Mouse (Mus musculus): ENCODE measurements at regions not wholly inside any gene's neighbourhood (a gene's known extent, or its start where the extent isn't known, plus 50 kb on each side); places are given as distances from the start of the nearest gene placed in this dataset.

DNA sequence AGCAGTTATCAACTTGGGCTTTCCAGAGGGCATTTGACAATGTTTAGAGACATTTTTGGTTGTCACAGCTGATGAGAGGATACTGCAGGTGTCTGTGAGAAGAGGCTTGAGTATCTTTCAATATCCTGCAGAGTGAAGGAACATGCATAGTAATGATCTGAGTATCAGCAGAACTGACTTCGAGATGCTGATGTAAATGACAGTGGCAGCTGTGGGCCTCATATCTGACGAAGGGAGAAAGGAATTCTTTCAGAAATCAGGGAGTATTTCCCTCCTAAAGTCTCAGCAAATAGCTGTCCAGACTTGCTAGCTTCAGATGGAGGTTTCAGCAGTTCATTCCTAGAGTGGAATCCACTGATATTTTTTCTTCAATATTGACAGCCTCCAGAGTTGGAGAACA lies 83.9 kb upstream of the Gmds start:
- Histone ChIP-seq H3K9me3 (no peaks in the 10 kb centered on the region), H3K4me1 (no peaks in the 10 kb centered on the region), H3K4me3 (no peak overlapping the region), H3K27ac (no peak overlapping the region), H3K27me3 (ENCODE audit: insufficient read depth, poor library complexity, severe bottlenecking) (no peaks in the 10 kb centered on the region), H3K36me3 (no peaks in the 10 kb centered on the region)
- no peak for DNase-seq (ENCODE audit: low spot score)
- WGBS, result 56% methylated on average over 2 of the region's 2 CpGs

DNA sequence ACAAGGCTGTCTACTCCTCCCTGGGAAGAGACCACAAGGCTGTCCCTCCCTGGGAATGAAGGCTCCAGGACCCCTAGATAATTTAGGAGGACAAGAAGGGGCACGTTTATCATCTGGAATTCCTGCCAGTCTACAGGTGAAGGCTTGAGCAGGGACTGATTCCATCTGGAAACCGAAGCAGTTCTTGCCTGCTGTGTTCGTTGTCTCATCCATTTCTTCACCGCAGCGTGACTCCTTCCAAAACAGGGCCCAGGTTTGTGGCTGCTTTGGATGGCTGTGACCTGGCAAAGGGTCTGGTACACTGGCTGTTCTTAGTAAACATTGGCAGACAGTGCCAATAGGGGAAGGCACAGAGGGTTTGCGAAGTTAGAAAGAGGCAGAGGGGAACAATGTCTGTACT lies 80.8 kb upstream of the Gmds start:
- Histone ChIP-seq H3K4me3 (no peak overlapping the region), H3K4me1 (no peaks in the 10 kb centered on the region), H3K27me3 (ENCODE audit: insufficient read depth, poor library complexity, severe bottlenecking) (no peaks in the 10 kb centered on the region), H3K36me3 (no peaks in the 10 kb centered on the region), H3K27ac (no peak overlapping the region), H3K9me3 (no peaks in the 10 kb centered on the region)
- no peak for DNase-seq (ENCODE audit: low spot score)
- WGBS, result 72% methylated on average over 6 of the region's 6 CpGs

DNA sequence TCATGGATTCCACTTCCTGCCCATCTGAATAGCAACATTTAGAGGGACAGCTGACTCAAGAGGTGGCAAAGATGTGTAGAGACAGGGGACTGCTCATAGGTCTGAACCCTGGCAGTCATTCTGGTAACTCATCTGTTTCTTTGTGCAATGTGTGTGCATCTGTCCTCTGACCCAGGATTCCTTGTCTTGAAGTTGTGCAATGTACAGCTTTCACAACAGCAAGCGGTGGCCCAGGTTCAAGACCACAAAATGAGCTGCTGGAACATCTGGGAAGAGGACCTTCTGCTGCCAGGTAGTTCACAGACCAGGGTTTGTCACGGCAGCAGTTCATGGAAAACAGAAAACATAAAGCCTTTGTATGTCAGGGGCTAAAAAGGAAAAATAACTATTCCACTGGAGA lies 80.1 kb upstream of the Gmds start:
- no peak overlapping the region for H3K4me3 ChIP-seq
- H3K27ac ChIP-seq, result no peak overlapping the region
- H3K4me1 ChIP-seq, result no peaks in the 10 kb centered on the region
- H3K36me3 ChIP-seq, result no peaks in the 10 kb centered on the region
- H3K9me3 ChIP-seq, result no peaks in the 10 kb centered on the region
- no peaks in the 10 kb centered on the region for H3K27me3 ChIP-seq (ENCODE audit: insufficient read depth, poor library complexity, severe bottlenecking)
- no peak for DNase-seq (ENCODE audit: low spot score)
- WGBS, result 88% methylated on average over 2 of the region's 2 CpGs

DNA sequence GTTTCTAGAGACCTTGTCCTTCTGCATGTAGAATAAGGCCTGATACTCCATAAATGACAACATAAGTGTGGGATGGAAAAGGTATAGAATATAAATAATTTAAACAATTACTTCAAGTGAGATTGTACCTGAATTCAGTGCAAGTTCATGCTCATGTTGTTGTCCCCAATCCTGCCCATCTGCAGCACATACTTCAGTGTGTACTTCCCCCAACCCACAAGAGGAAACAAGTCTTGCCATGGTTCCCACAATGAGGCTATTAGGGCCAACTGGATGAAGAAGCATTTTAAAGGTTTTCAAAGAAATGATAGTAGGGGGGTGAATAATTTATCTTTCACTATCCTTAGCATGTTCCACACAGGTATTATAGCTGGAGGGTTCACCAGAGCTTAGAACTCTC lies 79.4 kb upstream of the Gmds start:
- DNase-seq (ENCODE audit: low spot score), result no peak
- no peaks in the 10 kb centered on the region for H3K27me3 ChIP-seq (ENCODE audit: insufficient read depth, poor library complexity, severe bottlenecking)
- H3K36me3 ChIP-seq, result no peaks in the 10 kb centered on the region
- H3K9me3 ChIP-seq, result no peaks in the 10 kb centered on the region
- H3K27ac ChIP-seq, result no peak overlapping the region
- no peaks in the 10 kb centered on the region for H3K4me1 ChIP-seq
- no peak overlapping the region for H3K4me3 ChIP-seq

DNA sequence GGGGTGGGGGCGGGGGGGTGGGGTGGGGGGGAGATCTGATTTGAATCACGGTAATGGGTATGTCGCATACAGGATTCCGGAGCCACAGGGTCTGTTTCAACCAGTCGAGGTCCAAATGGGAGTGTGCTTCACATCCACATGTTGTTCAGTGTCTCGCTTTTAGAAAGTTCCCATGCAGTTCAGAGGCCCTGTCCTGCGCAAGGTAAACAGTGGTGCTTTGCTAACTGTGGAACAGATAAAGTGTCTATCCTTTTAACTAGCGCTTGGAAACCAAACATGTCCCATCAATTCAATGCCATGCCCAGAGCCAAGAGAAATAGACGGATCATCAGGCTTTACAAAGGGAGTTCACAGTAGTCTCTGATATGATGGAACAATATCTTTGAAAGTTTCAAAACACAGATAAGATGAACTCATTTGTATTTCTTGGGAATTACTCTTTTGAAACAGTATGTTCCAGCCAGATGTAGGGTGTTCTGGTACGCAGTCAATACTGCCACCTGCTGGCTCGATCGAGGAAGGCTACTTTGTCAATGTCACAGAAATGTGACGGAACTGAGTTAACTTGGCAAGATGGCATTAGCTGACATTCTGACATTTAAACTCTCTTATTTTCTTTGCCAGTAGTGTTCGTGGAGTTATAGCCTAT lies 72.9 kb upstream of the Gmds start:
- no peaks in the 10 kb centered on the region for H3K9me3 ChIP-seq
- DNase-seq (ENCODE audit: low spot score), result no peak
- no peaks in the 10 kb centered on the region; the same call in 1 of the 2 replicates for H3K4me1 ChIP-seq
- no peaks in the 10 kb centered on the region for H3K36me3 ChIP-seq
- H3K27ac ChIP-seq, result no peak overlapping the region
- H3K27me3 ChIP-seq (ENCODE audit: insufficient read depth, poor library complexity, severe bottlenecking), result no peaks in the 10 kb centered on the region
- H3K4me3 ChIP-seq, result no peak overlapping the region
- 37% methylated on average over 14 of the region's 14 CpGs for WGBS

DNA sequence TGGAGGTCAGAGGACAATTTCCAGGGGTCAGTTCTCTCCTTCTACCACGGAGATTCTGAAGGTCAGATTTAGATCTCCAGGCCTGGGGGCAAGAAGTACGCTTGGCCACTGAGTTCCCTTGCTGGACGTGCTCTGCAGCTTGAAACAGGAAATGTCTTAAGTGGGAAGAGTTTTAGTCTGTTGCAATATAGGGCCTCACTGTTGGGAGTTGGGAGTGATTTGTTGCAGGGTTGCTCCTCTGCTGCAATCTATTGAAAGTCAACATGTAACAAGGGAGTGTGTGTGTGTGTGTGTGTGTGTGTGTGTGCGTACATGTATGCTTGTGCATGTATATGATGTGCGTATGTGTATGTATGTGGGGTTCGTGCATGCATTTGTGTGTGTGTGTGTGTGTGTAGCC lies 71.5 kb upstream of the Gmds start:
- 67% methylated on average over 6 of the region's 6 CpGs for whole genome bisulfite sequencing
- no peak overlapping the region for H3K4me3 ChIP-seq
- no peaks in the 10 kb centered on the region for H3K9me3 ChIP-seq
- H3K4me1 ChIP-seq, result no peaks in the 10 kb centered on the region; the same call in 1 of the 2 replicates
- no peak overlapping the region for H3K27ac ChIP-seq
- no peak for DNase-seq (ENCODE audit: low spot score)
- H3K36me3 ChIP-seq, result no peaks in the 10 kb centered on the region
- H3K27me3 ChIP-seq (ENCODE audit: insufficient read depth, poor library complexity, severe bottlenecking), result no peaks in the 10 kb centered on the region

DNA sequence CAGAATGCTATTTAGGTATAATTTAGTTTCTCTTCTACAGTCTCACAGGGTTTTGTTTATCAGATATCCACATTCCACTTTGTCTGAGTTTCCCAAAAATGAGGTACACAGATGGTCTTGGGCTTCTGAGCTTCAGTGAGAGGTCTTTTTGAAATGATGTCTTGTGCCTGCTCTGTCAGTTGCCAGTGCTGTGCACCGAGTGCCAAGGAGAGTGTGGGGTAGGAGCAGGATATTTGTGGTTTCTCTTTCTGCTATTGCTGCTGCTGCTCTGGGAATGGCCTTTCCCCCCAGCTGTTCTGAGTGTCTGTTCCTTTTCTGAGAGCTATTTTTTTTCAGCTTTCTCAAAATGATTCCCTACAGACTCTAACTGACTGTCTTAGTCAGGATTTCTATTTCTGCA lies 60.1 kb upstream of the Gmds start:
- no peaks in the 10 kb centered on the region for H3K4me1 ChIP-seq
- no peak overlapping the region for H3K4me3 ChIP-seq
- no peaks in the 10 kb centered on the region for H3K9me3 ChIP-seq
- 86% methylated on average over 1 of the region's 1 CpGs for WGBS
- no peaks in the 10 kb centered on the region for H3K36me3 ChIP-seq
- no peaks in the 10 kb centered on the region for H3K27me3 ChIP-seq (ENCODE audit: insufficient read depth, poor library complexity, severe bottlenecking)
- H3K27ac ChIP-seq, result no peak overlapping the region
- no peak for DNase-seq (ENCODE audit: low spot score)
